Mouse (Mus musculus) right cerebral cortex, postnatal 25 days (tissue): ENCODE results near the gene Ikzf5.
"Not testable (repeated sequence)": the region's sequence is repeated elsewhere in the genome, so short reads cannot be mapped to it uniquely, and the experiment has no call there.

Source experiments
- DNase-seq: peaks from one replicate; pipeline ENCODE4 v3.0.0; 2022

Gene Ikzf5

DNA sequence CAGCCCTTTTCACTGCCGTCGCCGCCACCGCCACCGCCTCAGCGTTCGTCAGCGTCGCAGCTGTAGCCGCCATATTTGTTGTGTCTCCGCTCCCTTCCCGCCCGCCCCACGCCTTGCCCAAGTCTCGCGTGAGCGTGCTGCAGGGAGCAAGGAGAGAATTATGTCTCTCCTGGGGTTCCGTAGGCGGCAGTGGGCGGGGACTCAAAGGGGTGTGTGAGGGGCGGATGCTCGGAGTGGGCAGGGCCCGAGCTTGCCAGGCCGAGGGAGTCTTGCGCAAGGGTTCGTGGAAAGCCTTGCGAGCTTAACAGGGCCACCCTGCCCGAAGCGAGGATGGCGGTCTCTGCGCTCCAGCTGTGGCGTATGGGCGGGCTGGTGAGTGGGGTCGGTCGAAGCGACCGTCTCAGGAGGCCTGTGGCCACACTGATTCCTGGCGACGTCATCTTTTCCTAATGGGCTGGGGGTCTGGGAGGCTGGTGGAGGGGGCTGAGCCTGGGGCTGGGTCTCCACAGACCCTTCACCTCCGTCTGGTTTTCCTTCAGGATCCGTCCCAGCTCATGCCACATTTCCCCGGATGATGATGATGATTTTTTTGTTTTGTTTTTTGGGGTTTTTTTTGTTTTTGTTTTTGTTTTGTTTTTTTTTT is at the start of gene Ikzf5, which contains the start of gene Acadsb:
Gene Ikzf5 (minus strand): TSS at position 106 of the 643 bp plus-strand sequence.
Gene Acadsb (plus strand): TSS at position 186 of the 643 bp plus-strand sequence.
- peak; percentile 99 for DNase-seq

DNA sequence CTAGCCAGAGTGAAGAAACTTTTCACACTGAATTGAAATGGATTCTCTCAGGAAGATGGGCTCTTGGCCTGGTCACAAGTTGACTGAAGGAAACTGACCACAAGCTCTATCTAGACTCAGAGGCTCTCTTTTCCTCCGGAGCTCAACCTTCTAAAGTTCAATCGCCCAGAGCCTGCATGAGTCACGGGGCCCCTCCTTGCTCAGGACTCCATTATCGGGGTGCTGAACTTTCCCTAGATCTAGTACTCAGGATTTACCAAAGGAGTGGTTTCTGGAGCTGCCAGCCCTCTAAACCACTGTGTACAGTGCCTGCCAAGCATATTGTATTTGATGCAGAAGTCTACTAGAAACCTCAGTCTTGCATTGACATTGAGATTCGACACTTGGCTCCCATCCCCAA is 46.4 kb upstream of the Ikzf5 start:
- DNase-seq, result no peak

DNA sequence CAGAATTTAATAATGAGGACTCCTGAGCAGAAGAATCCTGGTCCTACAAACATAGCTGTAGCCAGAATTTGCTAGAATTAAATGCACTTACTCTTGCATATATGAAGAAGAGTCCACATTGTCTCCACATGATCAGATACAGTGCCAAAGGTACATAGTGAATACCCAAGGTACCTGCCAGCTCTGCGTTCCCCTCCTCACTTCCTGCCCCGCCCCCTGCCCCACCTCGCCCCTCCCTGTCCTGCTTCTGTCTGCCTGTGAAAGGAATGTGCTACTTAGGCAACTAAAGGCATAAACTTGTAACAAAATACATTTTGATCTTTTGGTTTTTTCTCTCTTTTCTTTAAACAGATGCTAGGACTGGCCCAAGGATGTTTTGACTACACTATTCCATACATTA is 26.7 kb upstream of the Ikzf5 start:
- DNase-seq, result no peak

DNA sequence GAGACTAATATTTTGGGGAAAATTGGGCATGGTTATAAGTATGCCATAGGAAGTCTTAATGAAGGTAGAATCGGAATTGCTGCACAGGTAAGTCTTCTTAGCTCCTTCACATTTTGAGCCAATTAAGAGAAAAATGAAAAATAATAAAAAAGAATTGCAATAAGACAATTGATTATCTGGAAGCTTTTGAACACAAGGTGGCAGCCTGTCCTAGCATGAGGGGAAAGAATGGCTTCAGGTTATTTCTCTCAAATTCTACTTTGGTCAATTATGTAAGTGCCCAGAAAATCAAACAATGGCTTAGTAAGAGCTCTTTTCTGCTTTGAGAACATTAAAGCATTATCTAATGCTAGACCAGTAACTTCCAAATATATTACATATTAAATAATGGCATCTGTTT is 24.0 kb upstream of the Ikzf5 start:
- no peak for DNase-seq

DNA sequence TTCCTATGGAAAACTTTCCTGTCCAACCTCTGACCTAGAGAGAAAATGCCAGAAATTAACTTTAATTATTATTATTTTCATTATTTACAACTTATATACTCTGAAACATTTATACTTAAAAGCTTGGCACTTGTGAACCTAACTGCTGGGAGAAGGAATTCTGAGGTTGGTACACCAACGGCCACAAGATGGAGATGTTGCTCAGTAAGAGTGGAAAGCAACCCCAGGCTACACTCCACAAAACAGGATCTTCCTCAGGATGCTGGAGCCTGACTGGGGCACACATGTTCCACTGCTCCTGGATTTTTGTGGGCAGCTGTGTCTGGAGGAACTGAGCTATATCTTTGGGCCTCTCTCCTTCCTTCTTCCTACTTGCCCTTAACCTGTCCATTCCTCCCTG is 21.9 kb upstream of the Ikzf5 start:
- DNase-seq, result peak; percentile 42

DNA sequence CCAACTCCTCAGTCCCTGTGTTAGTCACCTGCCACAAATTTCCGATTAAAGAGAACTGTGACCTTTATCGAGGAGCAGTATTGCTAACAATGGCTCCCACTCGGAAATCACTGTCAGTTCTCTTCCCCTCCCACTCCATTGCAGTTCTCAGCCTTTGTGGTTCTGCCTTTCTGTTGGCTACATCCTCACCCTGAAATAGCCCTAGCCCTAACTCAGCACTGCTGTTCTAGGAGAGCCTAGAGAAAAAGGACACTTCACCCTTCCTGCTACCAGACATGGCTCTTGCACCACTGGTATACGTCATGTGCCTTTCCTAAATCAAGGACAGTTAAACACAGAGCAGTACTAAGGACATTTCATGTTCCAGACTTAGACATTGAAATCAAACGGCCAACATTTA is 17.0 kb upstream of the Ikzf5 start:
- no peak for DNase-seq

DNA sequence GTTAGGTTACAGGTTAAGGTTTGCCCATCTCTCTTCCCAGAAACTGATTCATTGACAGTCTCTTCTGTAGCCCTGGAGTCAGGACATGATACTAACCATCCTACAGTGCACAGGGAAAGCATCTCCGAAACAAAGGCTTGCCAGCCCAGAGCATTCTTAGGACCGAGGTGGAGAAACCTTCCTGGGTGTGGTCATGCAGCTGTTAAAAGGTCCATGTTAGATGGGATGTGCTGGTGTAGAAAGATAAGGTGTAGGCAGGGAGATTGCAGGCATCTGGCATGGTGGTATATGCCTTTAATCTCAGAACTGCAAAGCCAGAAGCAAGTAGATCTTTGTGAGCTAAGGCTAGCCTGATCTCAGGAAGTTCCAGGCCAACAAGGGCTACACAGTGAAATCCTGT is 14.6 kb upstream of the Ikzf5 start:
- DNase-seq, result no peak

DNA sequence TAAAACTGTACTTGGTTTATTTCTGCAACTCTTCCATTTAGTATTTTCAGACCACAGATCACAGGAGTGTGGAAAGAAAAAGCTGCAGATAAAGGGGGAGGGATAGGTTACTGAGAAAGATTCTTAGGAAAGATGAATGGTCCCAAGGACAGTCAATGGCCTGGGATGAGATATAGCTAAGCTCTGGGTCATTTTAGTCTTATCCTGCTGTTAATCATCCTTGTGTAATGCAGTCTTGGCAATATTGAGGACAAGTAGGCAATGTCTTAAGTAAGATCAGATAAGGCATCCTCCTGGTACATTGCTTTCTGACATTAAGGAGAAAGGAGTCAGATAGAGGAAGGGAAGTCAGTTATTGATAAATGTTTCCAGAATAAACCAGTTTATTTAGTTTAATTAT is 7.3 kb upstream of the Ikzf5 start:
- no peak for DNase-seq

DNA sequence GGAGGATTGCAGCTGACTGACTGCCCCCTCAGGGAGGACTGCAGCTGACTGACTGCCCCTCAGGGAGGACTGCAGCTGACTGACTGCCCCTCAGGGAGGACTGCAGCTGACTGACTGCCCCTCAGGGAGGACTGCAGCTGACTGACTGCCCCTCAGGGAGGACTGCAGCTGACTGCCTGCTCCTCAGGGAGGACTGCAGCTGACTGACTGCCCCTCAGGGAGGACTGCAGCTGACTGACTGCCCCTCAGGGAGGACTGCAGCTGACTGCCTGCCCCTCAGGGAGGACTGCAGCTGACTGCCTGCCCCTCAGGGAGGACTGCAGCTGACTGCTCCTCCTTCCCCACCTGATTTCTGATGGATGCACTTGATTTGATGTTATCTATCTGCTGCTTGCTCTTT is 6.4 kb upstream of the Ikzf5 start:
- not testable (repeated sequence) for DNase-seq

DNA sequence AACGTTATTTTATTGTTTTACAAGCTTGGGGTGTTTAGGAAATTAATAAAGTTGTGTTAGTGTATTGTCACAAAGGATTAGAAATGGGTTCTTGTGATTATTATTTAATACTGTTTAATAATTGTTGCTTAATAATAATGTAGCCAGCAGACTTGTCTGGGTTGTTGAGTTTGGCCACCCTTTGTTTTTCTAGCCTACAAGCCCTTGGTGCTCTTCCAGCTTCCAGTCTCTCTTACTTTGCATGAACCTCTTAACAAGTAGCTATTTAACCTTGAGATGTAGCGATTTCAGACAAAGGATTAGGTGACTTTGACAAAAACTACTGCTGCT is 1.6 kb upstream of the Ikzf5 start:
- no peak for DNase-seq

DNA sequence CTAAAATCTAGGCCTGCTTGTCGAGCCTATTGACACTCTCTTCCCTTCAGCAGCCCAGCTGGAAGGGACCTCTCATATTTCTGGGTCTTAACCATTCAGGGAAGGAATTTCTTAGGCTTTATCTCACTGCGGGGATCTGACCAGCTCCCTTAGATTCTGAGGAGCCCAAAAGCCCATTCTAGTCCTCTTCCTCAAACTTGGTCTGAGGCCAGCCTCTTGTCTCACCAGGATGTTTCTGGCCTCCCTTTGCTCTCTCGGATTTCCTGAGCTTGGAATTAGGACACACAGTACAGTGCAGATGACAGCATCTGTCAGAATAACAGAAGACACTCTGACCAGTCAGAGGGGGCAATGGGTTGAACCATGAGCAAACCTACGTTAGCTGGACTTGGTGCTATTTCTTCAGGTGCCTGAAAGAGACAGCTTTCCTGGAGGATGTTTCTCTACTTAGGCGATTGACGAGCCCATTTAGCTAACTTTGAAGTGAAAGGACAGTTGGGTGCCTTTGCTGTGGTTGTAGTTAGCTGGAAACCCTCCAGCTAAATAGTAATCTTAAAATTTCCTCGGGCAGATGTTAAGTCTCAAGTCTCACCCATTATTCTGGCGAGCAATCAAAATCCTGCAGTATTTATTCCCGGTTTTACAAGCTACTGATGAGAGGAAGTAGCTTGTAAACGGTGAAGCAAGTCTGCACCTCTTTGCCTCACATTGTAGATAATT is 1.1 kb upstream of the Ikzf5 start:
- DNase-seq, result no peak

DNA sequence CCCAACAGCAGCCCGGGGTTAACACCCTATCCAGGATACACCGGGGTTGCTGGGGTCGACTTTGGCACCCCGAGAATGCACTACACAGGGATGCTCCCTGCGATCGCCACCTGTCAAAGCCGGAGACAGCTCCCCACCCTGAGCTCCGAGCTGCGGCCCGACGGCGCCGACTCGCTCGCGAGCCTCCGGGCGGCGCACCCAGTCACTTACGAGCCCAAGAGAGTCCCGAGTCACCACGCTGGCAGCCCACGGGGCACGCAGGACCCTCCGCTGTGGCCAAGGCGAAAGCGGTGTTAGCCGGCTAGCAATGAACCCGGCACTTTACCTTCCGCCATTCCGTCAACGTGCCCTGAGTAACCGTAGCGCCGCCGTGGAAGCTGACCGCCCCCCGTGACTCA is 334 bp downstream of the Ikzf5 start:
- no peak for DNase-seq

DNA sequence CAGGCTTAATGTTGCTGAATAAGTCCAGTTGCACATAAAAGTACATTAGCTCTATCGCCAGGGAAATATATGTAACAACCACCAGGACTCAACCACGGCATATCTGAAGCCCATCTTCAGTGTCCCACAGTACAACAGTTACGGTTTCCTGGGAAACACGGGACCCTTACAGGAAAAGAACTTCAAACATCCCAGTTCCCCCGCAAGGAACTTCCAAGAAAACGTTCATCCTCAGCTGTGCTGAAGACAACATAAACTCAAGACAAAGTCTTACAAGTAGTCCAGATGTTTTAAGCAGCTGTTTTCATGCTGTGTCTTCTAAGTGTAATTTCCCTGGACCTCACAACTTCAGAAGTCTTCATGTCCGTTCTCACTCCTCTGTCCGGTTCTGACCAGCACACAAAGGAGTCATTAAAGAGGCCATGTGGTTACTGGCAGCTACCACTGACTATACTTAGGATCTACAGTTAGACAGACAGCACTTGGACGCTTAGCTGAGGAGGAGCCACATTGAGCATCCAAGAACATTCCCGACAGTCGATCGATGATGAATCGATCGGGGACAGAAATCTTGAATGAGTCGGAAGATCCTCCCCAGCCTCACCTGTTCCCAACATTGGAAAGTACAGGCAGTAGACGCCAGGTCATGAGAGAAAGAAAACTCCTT is 867 bp downstream of the Ikzf5 start:
- no peak for DNase-seq

DNA sequence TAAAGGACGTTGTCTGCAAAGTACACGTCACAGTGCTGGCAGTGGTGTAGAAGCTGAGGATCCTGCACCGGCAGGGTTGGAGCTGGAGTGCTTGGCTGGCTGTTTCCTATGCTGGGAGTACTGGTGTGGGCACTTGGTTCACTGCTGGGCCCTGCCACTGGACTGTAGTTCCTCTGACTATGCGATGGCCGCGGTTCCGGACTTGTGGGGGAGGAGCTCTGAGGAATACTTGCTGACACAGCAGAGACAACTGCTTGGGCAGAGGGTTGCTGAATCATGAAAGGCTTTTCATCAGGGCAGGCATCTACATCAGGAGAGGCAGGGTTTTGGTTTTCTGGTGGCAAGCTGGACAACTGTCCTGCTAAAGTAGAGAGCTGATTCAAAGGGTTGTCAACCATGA is 18.6 kb downstream of the Ikzf5 start:
- not testable (repeated sequence) for DNase-seq

DNA sequence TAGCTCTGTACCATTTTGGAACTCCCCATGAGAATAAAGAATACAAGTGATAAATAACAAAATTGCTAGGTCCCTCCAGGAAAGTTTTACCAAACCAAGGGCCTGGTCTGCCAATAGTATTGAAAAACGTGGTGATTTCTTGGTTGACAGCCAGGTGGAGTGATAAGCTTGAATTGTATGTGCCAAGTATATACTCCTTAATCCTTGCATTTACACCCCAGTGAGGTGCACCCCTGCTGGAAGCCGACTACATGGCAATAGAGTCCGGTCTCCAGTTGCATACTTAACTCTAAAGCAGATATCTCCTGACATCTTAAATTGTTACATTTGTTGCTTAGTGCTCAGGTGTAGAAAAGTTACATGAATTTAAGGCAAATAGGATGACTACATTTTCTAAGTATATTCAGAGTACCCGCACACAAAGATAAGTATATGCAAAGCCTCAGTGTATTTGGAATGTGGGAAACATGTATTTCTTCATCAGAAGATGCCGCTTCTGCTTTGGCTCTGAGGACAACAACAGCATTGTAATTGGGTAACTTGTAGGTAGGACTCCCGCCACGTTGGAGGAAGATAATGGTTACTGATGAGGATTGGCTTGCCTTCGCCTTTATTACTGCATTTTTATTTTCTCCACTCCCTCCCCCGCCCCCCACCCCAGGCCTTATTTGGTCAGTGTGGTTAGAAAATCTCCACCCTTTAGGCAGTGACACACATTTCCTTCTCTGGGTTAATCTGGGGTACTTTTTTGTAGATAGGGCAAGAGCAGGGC is 38.3 kb downstream of the Ikzf5 start:
- no peak for DNase-seq

DNA sequence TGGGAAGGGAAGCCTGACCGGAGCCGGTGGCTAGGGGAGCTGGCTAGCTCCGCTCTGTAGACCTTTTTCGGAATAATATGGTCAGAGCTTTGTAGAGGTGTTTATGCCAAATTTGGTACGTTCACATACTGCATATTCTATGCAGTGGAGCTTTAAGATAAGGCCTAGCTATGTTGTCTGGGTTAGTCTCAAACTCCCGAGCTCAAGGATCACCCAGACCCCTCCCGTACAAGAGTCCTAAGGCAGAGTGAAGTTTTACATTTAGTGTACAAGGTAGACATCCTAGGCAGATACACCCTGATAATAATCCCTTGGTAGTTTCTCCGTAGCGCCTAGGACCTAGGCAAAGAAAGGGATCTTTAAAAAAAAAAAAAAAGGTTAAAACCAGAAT is 38.9 kb downstream of the Ikzf5 start:
- no peak for DNase-seq

DNA sequence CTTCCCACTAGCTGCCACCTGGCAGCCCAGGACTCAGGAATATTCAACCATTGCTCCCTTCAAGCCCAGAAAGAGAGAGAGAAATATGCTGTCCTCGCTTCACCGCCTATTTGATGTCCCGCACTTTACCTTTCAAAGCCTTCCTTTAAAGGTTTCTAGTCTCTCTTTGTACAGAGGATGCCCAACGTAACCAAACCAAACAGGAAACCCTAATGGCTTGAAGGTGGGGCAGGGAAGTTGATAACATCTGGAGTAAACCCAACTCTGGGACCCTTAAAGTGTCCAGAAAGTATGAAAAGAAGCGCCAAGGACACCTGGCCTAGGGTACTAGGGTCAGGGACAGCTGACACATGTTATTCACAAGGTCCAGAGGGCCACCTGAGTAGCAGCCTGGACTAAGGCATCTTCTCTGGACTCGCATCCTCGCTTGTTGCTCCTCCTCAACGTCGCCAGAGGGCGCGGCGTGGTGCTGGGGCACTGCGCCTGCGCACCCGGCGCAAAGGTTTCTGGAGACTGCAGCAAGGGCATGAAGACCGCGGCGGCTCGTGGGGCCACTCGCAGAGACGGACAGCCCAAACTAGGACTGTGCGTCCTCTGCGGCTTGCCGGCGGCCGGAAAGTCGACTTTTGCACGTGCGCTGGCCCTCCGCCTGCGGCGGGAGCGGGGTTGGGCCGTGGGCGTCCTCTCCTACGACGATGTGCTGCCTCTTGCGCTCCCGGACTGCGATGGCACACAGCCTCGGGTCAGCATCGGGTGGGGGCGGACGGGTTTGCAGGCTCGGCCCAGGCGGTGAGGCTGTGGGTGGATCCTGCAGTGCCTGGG is 39.5 kb downstream of the Ikzf5 start, which contains the start of gene Pstk:
Gene Pstk (plus strand): TSS at position 494 of the 822 bp plus-strand sequence.
- DNase-seq, result peak; percentile 92

DNA sequence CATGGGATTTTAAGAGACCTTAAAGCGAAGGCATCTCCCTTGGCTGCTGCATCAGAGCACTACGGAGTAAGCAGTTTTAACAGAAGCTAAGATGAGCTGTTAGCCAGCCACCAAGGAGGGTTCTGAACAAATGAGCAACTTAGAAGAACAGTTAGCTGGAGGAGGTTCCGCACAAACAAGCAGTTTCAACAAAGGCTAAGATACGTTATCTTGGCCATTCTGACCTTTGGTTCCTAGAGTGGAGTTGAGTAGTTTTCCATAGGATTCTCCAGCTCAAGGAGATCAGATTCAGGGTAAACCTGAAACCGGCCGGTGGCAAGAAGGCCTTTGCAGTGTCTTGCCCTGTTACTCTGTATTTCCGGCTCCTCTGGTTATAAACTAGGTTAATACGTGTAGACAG is 46.2 kb downstream of the Ikzf5 start:
- no peak for DNase-seq

DNA sequence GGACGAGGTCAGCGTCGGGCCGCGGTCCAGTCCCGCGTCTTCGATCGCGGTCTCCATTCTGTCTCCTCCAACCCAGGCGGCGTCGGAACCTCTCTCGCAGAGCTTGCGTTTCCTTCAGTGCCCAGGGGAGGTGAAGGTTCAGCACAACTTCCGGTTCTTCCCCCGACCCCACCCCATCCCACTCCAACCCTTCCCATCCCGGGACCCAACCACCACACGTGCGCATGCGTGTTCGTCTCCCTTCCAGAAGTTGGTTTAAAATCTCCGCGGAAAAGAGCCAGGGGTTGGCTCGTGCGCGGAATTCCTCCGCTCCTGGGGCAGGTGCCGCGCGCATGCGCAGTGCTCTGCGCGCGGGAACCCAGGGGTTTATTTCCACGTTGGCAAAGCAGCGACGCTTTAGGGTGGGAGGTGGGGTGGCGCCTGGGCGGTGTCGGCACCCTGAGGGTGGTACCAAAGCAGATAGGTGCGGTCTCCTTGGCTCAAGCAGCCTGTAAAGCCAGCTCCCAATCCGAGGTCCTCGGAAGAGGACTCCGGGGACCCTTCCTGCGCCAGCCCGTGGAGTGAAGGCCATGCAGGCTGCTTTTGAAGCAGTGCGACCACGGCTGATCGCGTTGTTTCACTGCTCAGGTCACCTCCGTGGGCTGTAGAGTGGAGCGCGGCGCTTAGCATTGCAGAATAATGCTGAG is 47.6 kb downstream of the Ikzf5 start, which contains the start of gene 2310057M21Rik:
Gene 2310057M21Rik (minus strand): TSS at position 145 of the 686 bp plus-strand sequence.
- DNase-seq, result peak; percentile 91

DNA sequence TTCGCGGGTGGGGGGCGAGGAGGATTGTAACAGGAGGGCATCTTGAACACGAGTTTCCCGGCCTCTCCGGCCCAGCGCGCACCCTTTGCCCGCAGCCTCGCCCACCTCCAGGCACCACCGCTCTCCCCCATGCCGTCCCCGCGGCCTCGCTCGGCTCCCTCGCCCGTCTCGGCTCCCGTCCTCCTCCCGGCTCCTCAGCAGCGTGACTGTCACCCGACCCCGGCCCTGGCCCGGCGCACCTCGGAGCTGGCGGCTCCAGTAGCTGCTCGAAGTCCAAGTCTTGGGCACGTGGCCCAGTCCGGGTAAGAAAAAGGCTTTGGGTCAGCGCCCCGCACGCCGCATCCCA is 48.1 kb downstream of the Ikzf5 start:
- DNase-seq, result no peak

DNA sequence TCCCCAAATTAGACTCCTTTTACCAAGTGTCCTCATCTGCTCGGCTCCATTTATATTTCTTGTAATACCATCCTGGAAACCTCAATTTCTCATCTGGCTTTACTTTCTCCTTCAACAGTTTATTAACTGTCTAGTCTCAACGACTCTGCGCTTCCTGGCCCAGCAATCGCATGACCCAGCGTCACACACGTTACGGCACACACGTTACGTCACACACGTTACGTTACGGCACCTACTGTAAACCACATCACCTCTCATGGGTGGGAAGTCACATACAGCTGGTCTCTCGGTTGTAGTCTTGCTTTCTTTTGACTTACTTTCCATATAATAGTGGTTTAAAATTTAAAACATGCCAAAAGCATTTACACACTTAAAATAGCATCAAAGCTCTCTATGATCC is 54.2 kb downstream of the Ikzf5 start:
- DNase-seq, result no peak
